Mouse (Mus musculus): ENCODE data around the gene B3gnt6.

The B3gnt6 gene

GRCm38 (mm10) chr7:98148721-98149407, 50.4 kb downstream of the B3gnt6 start:
- DNase-seq: no peak

- DNase-seq: no peak
Measured at GRCm38 (mm10) chr7:98147766-98148165, 51.5 kb downstream of the B3gnt6 start.

GRCm38 (mm10) chr7:98146447-98146845, 52.8 kb downstream of the B3gnt6 start:
- DNase-seq: no peak

DNA sequence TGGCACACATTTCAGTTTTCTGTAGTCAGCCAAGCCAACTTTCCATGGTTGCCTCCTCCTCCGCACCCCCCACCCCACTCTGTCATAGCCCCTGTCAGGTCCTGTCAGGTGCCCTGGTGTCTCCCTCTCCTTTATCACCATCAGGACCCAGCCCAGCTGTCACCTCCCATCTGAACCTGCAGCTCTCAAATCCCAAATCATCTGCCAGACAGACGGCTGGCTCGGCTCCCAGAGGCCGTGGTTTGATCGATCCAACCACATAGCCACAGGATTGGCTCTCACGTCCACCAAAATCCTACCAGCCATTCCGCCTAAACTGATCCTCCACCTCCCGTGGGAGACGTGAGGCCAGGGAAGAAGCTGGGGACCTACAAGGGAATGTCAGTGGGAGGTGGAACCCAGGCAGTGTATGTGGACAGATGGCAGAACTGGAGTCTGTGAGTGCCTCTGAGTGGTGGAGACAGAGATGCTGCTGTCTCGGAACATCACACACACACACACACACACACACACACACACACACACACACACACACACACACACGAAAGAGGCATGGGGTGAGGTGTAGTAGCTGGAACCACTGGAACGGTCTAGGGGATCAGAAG, 53.3 kb downstream of the B3gnt6 start:
- no peak for DNase-seq

DNA sequence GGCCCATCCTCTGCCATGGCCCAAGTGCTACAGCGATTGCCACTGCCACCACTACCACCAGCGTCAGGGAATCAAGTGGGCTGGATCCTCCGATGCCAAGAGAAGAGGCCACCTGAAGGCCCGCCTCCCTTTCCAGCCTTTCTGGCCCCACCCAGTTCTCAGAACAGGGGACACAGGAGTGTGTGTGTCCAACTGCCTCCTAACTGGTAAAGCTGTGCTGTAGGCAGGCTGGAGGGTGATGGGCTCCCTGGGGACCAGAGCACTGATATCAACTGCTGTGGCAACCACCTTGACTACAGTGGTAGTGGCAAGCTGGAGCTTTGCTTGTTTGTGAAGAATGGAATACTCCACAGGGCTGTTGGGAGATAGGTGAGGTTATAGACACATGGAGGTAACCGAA, 53.9 kb downstream of the B3gnt6 start, which contains the start of gene Omp:
Gene Omp, minus strand, starts transcription at position 101 of the 400 bp plus-strand sequence.
- DNase-seq: no peak

DNA sequence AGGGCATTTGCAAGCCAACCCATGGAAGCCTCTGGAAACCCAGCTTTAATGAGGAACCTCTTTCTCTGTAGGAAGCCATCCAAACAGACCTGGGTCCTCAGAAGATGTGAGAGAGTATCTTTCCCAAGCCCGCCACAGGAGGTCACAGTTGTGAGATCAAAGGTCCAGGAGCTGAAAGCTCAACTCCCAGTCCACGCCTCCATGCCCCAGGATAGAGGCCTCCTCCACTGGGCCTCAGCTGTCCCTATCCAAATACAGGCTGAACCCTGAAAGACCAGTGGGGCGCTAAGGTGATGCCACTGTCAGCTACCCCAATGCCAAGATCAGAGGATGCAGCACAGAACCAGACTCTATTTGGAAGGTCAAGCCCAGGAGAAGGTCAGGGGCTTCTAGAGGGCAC, 56.6 kb downstream of the B3gnt6 start:
- no peak for DNase-seq

All from B cell, adult 2 months (primary cell).